Mouse (Mus musculus): Measurements from ENCODE around the gene Gm21440. TPM values are rescaled to one million over a fixed set of nuclear protein-coding genes. Genes with fewer than 3 reads are reported as not detected.

Gene Gm21440
- not detected in 2 replicates for polyA plus RNA-seq (2021; fragmentation: Nextera tagmentation)
- long read RNA-seq, experiment 1: 0 reads
- long read RNA-seq, experiment 2: 0 reads

DNA sequence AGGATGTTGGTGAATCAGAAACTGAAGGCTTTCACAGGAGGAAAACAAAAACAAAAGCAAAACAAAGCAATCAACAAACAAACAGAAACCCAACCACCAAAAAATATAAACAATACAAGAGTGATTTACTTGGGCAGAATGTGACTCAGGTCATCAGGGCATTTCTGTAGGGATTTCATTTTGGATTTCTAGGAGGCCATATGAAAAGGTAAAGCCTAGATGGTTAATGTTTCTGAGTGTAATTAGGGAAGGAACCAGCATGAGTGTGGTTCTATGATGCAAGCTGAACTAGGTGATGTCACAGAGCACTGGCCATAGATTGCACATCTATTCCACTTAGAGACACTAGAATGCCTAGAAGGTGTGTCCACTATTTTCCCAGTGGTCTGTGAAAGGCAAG lies at the start of gene Gm21440, which contains the start of gene Gm21454:
Gm21440 (plus strand) TSS at position 301 of the 400 bp plus-strand sequence.
Gm21454 (plus strand) TSS at position 352 of the 400 bp plus-strand sequence.

DNA sequence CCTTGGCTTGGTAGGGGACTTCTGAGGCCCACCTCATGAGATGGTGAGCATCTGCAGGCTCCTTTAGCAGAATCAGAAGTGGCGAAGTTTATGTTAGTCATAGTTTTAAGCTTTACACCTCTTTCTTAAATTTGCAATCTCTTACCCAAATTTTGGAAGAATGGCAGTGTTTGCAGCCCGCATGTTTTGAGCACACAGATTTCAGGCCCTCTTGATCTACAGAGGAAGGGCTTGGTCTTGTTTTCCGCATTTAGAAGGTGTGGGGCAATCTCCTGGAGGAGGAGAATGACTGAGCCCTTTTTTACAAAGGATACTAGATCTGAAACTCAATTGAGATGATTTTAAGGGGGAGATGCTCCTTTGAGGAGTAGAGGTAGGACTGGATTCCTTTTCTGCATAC lies 28.4 kb upstream of the Gm21440 start, which contains the start of gene Gm21828:
Gm21828 (minus strand) TSS at position 101 of the 400 bp plus-strand sequence.

Other genes starting within 250 kb of the Gm21440 start
- not detected in 2 replicates for gene Gm20807, start 209.5 kb upstream of the Gm21440 start, polyA plus RNA-seq (2021; fragmentation: Nextera tagmentation)
- not detected in 2 replicates for gene Gm21891, start 118.9 kb upstream of the Gm21440 start, polyA plus RNA-seq (2021; fragmentation: Nextera tagmentation)
- gene Gm21425, start 90.4 kb upstream of the Gm21440 start, polyA plus RNA-seq (2021; fragmentation: Nextera tagmentation): not detected in 2 replicates
- gene Gm21828, start 28.5 kb upstream of the Gm21440 start, polyA plus RNA-seq (2021; fragmentation: Nextera tagmentation): not detected in 2 replicates
- not detected in 2 replicates for gene Gm21454, start 51 bp downstream of the Gm21440 start, polyA plus RNA-seq (2021; fragmentation: Nextera tagmentation)
- not detected in 2 replicates for gene Gm21725, start 96.7 kb downstream of the Gm21440 start, polyA plus RNA-seq (2021; fragmentation: Nextera tagmentation)
- gene Gm21866, start 213.2 kb downstream of the Gm21440 start, polyA plus RNA-seq (2021; fragmentation: Nextera tagmentation): not detected in 2 replicates
- gene Gm20773, start 241.6 kb downstream of the Gm21440 start, polyA plus RNA-seq (2021; fragmentation: Nextera tagmentation): not detected in 2 replicates